Mouse (Mus musculus) embryonic facial prominence, embryonic 10.5 days (tissue): ENCODE results near the gene Tpgs1. TPM values are rescaled to one million over a fixed set of nuclear protein-coding genes. Genes with fewer than 3 reads are reported as not detected.
A peak's percentile ranks its signal among the peaks of the same experiment; 100 is the strongest.

Experiments
- DNase-seq: peaks from one replicate; pipeline ENCODE4 v3.0.0-alpha.2; 2017; ENCODE audit warnings: low spot score
- H3K27ac ChIP-seq: fragments of 300-500 bp; sonication (generic); replicated peaks from 2 replicates; pipeline ENCODE4 v1.5.1; 2016; ENCODE audit warnings: mild to moderate bottlenecking
- H3K27me3 ChIP-seq: fragments of 300-500 bp; sonication (generic); replicated peaks from 2 replicates; pipeline ENCODE4 v1.6.1; 2016; ENCODE audit warnings: low read depth, mild to moderate bottlenecking; ENCODE audit not compliant: poor library complexity, severe bottlenecking
- H3K36me3 ChIP-seq: fragments of 300-500 bp; sonication (generic); replicated peaks from 2 replicates; pipeline ENCODE4 v1.6.1; 2016; ENCODE audit warnings: mild to moderate bottlenecking, moderate library complexity
- H3K4me1 ChIP-seq: fragments of 300-500 bp; sonication (generic); 2 replicates; pipeline ENCODE4 v1.6.1; 2016
- H3K4me3 ChIP-seq: fragments of 300-500 bp; sonication (generic); 2 replicates; pipeline ENCODE4 v1.5.1; 2016; ENCODE audit warnings: mild to moderate bottlenecking, moderate library complexity
- H3K9me3 ChIP-seq: fragments of 300-500 bp; sonication (generic); 2 replicates; pipeline ENCODE4 v1.6.1; 2016; ENCODE audit warnings: mild to moderate bottlenecking
- WGBS: fragments of 180-500 bp; shearing (Covaris S2); methylation state at CpG from one replicate; pipeline ENCODE4 v1.1.7; 2016; 5-methylcytosine and 5-hydroxymethylcytosine counted together
- polyA plus RNA-seq: library from polyadenylated mRNA; unstranded; fragments of >200 nt; fragmentation: Nextera tagmentation; extraction: Ambion mirVana; gene quantifications from 2 replicates; pipeline ENCODE4 v1.2.1, GENCODE M21; 2016

Gene Tpgs1
- polyA plus RNA-seq, 1 experiment from 2014 or later: 63.5 TPM

- 72% methylated on average over 1 of the region's 1 CpGs for WGBS
- no peak for DNase-seq
These were observed 42.9 kb downstream of the Tpgs1 start for GRCm38 (mm10) chr10:79712029-79712428.

GRCm38 (mm10) chr10:79712499-79713126 lies 43.4 kb downstream of the Tpgs1 start:
- Histone ChIP-seq H3K9me3 (no peaks in the 10 kb centered on the region), H3K36me3 (peaks cover 53% of the 10 kb centered on the region), H3K27ac (no peak overlapping the region), H3K4me1 (peaks cover 27% of the 10 kb centered on the region), H3K27me3 (peaks cover 44% of the 10 kb centered on the region), H3K4me3 (no peak overlapping the region)
- peak; percentile 82 for DNase-seq
- WGBS: 11% methylated on average over 6 of the region's 6 CpGs

More at GRCm38 (mm10) chr10:79712029-79712428, 42.9 kb downstream of the Tpgs1 start:
- H3K36me3 ChIP-seq: peaks cover 59% of the 10 kb centered on the region
- H3K4me1 ChIP-seq: peaks cover 27% of the 10 kb centered on the region
- no peaks in the 10 kb centered on the region for H3K9me3 ChIP-seq
- no peak overlapping the region for H3K27ac ChIP-seq
- H3K27me3 ChIP-seq: peaks cover 38% of the 10 kb centered on the region
- no peak overlapping the region for H3K4me3 ChIP-seq

- H3K27me3 ChIP-seq: peaks cover 49% of the 10 kb centered on the region
- no peak overlapping the region for H3K27ac ChIP-seq
- no peak for DNase-seq
- peaks cover 27% of the 10 kb centered on the region for H3K4me1 ChIP-seq
- 14% methylated on average over 1 of the region's 1 CpGs for WGBS
- H3K4me3 ChIP-seq: no peak overlapping the region
- H3K36me3 ChIP-seq: peaks cover 48% of the 10 kb centered on the region
- H3K9me3 ChIP-seq: no peaks in the 10 kb centered on the region
These were observed 44.0 kb downstream of the Tpgs1 start for GRCm38 (mm10) chr10:79713163-79713562.

GRCm38 (mm10) chr10:79714996-79715395 lies 45.8 kb downstream of the Tpgs1 start:
- Histone ChIP-seq H3K9me3 (no peaks in the 10 kb centered on the region), H3K27ac (no peak overlapping the region), H3K36me3 (peaks cover 30% of the 10 kb centered on the region), H3K27me3 (peaks cover 68% of the 10 kb centered on the region), H3K4me1 (peaks cover 20% of the 10 kb centered on the region), H3K4me3 (no peak overlapping the region)
- no peak for DNase-seq
- WGBS: 70% methylated on average over 4 of the region's 4 CpGs

- Histone ChIP-seq H3K36me3 (peaks cover 15% of the 10 kb centered on the region), H3K27ac (no peak within 1 kb of the TSS), H3K27me3 (peaks cover 71% of the 10 kb centered on the region), H3K4me1 (peaks cover 20% of the 10 kb centered on the region), H3K4me3 (peak within 1 kb of the TSS; percentile 66), H3K9me3 (no peaks in the 10 kb centered on the region)
- DNase-seq: peak; percentile 44
- 3% methylated on average over 90 of the region's 91 CpGs for WGBS
These were observed 47.3 kb downstream of the Tpgs1 start, which contains the start of gene Hcn2 for GRCm38 (mm10) chr10:79716254-79716987. Gene Hcn2, plus strand, starts transcription at chr10:79716634.

- under 1% methylated on average over 44 of the region's 44 CpGs for WGBS
- Histone ChIP-seq H3K27ac (no peak overlapping the region), H3K27me3 (peaks cover 71% of the 10 kb centered on the region), H3K4me3 (peak overlapping the region; percentile 66), H3K9me3 (no peaks in the 10 kb centered on the region), H3K36me3 (peaks cover 10% of the 10 kb centered on the region), H3K4me1 (peaks cover 20% of the 10 kb centered on the region)
- DNase-seq: no peak
These were observed 47.8 kb downstream of the Tpgs1 start for GRCm38 (mm10) chr10:79716988-79717355.

GRCm38 (mm10) chr10:79717640-79718357 lies 48.6 kb downstream of the Tpgs1 start:
- peak overlapping the region; percentile 66 for H3K4me3 ChIP-seq
- H3K27me3 ChIP-seq: peaks cover 71% of the 10 kb centered on the region
- peak; percentile 87 for DNase-seq
- no peaks in the 10 kb centered on the region for H3K9me3 ChIP-seq
- no peak overlapping the region for H3K27ac ChIP-seq
- WGBS: 5% methylated on average over 43 of the region's 43 CpGs
- peaks cover 2% of the 10 kb centered on the region; the same call in 1 of the 2 replicates for H3K36me3 ChIP-seq
- peaks cover 20% of the 10 kb centered on the region for H3K4me1 ChIP-seq

GRCm38 (mm10) chr10:79721089-79721488 lies 51.9 kb downstream of the Tpgs1 start:
- no peak overlapping the region for H3K4me3 ChIP-seq
- no peak overlapping the region for H3K27ac ChIP-seq
- peaks cover 42% of the 10 kb centered on the region for H3K27me3 ChIP-seq
- H3K9me3 ChIP-seq: no peaks in the 10 kb centered on the region
- 79% methylated on average over 5 of the region's 5 CpGs for WGBS
- H3K4me1 ChIP-seq: peaks cover 20% of the 10 kb centered on the region
- H3K36me3 ChIP-seq: no peaks in the 10 kb centered on the region
- no peak for DNase-seq

- Histone ChIP-seq H3K9me3 (no peaks in the 10 kb centered on the region), H3K36me3 (no peaks in the 10 kb centered on the region), H3K4me3 (no peak overlapping the region), H3K27ac (no peak overlapping the region), H3K4me1 (peaks cover 3% of the 10 kb centered on the region; the same call in 1 of the 2 replicates), H3K27me3 (peaks cover 23% of the 10 kb centered on the region)
- 71% methylated on average over 6 of the region's 6 CpGs for WGBS
- DNase-seq: no peak
These were observed 53.9 kb downstream of the Tpgs1 start for GRCm38 (mm10) chr10:79723047-79723446.

GRCm38 (mm10) chr10:79723692-79724091 lies 54.5 kb downstream of the Tpgs1 start:
- no peak for DNase-seq
- Histone ChIP-seq H3K9me3 (no peaks in the 10 kb centered on the region), H3K27ac (no peak overlapping the region), H3K36me3 (no peaks in the 10 kb centered on the region), H3K27me3 (peaks cover 16% of the 10 kb centered on the region), H3K4me1 (0 out of 2 replicates have a peak, but pooled peaks cover 3% of the 10 kb centered on the region), H3K4me3 (no peak overlapping the region)
- 83% methylated on average over 7 of the region's 7 CpGs for WGBS
